Comparison of ENCODE assay signal across 10 mouse cellular contexts in genomic region chr12:110713784-110714183, GRCm38 (mm10). TPM values are rescaled to one million over a fixed set of nuclear protein-coding genes. Genes with fewer than 3 reads are reported as not detected.
A peak's percentile ranks its signal among the peaks of the same experiment; 100 is the strongest.
DNase-seq lines count a peak whose midpoint lies in the region; ATAC-seq and TF ChIP-seq lines count a peak whose summit lies in the region.
"Had no signal": no experiment of that assay in that cellular context is flagged by ENCODE, and none has a peak within 500 bp of the region (broad histone marks: within the 10 kb centered on the region; RNA-seq: fewer than 3 reads in every experiment).

No protein-coding gene starts in this region.

- no peak overlapping the region for H3K4me3 ChIP-seq in kidney, adult 2 months (ENCODE audit: insufficient read depth, low read depth, low read length)
- H3K4me3 ChIP-seq in bone marrow, adult 2 months (replicated peaks; ENCODE audit: control insufficient read depth, low read depth, low read length): no peak overlapping the region
- H3K4me3 ChIP-seq: liver, embryonic 15.5 days had no signal

- TF ChIP-seq CTCF in kidney, adult 2 months (conservative IDR thresholded peaks at IDR 0.05; ENCODE audit: insufficient read depth, insufficient read length, low read depth, low read length): 0 out of 2 replicates have a peak, but pooled peaks have one; percentile 26
- TF ChIP-seq CTCF in bone marrow, adult 2 months (IDR thresholded peaks at IDR 0.05; ENCODE audit: control insufficient read depth, insufficient read depth, low read length): peak; percentile 31; the same call in 1 of the 2 replicates

- no peak for ATAC-seq in activated CD4-positive, CD25-positive, alpha-beta regulatory T cell, adult 4 months

- no peaks in the 10 kb centered on the region for H3K36me3 ChIP-seq in kidney, adult 2 months (ENCODE audit: control insufficient read depth, insufficient read depth, low read length)
- H3K36me3 ChIP-seq: liver, embryonic 15.5 days had no signal

- H3K27me3 ChIP-seq in kidney, adult 2 months (replicated peaks; ENCODE audit: control insufficient read depth, insufficient read depth, low read length): no peaks in the 10 kb centered on the region

- no peaks in the 10 kb centered on the region for H3K4me1 ChIP-seq in kidney, adult 2 months (ENCODE audit: control insufficient read depth, insufficient read depth, low read length)
- H3K4me1 ChIP-seq in bone marrow, adult 2 months (ENCODE audit: control insufficient read depth, insufficient read depth, low read length): no peaks in the 10 kb centered on the region
- H3K4me1 ChIP-seq: liver, embryonic 15.5 days had no signal

- no peak for DNase-seq in kidney, adult 2 months
- no peak for DNase-seq in kidney, postnatal 14 days
- peak; percentile 36 for DNase-seq in testis, postnatal 10 days (ENCODE audit: low spot score)
- DNase-seq in testis, postnatal 14 days (ENCODE audit: low spot score): no peak
- DNase-seq in frontal cortex, postnatal 14 days (ENCODE audit: low spot score in 2 of 2): no peak
- DNase-seq: heart, postnatal 36 days; kidney, adult 8-10 months had no signal

- no peak overlapping the region for H3K27ac ChIP-seq in kidney, adult 2 months (ENCODE audit: insufficient read depth, low read depth, low read length)
- H3K27ac ChIP-seq in bone marrow, adult 2 months (ENCODE audit: control insufficient read depth, insufficient read depth, low read depth, low read length, poor library complexity): no peak overlapping the region
- H3K27ac ChIP-seq: liver, embryonic 15.5 days had no signal

- no peak for TF ChIP-seq POLR2A in kidney, adult 2 months (IDR thresholded peaks at IDR 0.05; ENCODE audit: low read depth, low read length)
- no peak for TF ChIP-seq POLR2A in bone marrow, adult 2 months (IDR thresholded peaks at IDR 0.05; ENCODE audit: borderline replicate concordance, control insufficient read depth, low read depth, low read length)

- WGBS in kidney, adult 2 months: 97% methylated on average over 6 of the region's 6 CpGs
- WGBS in bone marrow, adult 2 months: 90% methylated on average over 6 of the region's 6 CpGs

RNA-seq across cellular contexts. Expression of gene Hsp90aa1, which starts 11.3 kb away (rescaled TPM):
- 95.6 and 115 TPM in 2 replicates for polyA plus RNA-seq in kidney, adult 2 months (2012; rRNA removed)
- 294 and 808 TPM in 2 replicates for polyA plus RNA-seq in bone marrow, adult 2 months (2011; ENCODE audit: insufficient read depth, insufficient read length, low replicate concordance, missing spikeins)
- polyA plus RNA-seq in activated CD4-positive, CD25-positive, alpha-beta regulatory T cell, adult 4 months (2017; shearing (Covaris generic)): 100 to 1,000 TPM; 163 to 197 TPM

RNA-seq across cellular contexts. Expression of gene Wdr20, which starts 24.0 kb away (rescaled TPM):
- polyA plus RNA-seq in kidney, adult 2 months (2012; rRNA removed): 24.0 and 24.5 TPM in 2 replicates
- 7.8 and 16.6 TPM in 2 replicates for polyA plus RNA-seq in bone marrow, adult 2 months (2011; ENCODE audit: insufficient read depth, insufficient read length, low replicate concordance, missing spikeins)
- polyA plus RNA-seq in activated CD4-positive, CD25-positive, alpha-beta regulatory T cell, adult 4 months (2017; shearing (Covaris generic)): 10 to 100 TPM; 24.7 to 31.4 TPM

RNA-seq across cellular contexts. Expression of gene 1700001K19Rik, which starts 31.4 kb away (rescaled TPM):
- not detected in 2 replicates for polyA plus RNA-seq in kidney, adult 2 months (2012; rRNA removed)
- polyA plus RNA-seq in bone marrow, adult 2 months (2011; ENCODE audit: insufficient read depth, insufficient read length, low replicate concordance, missing spikeins): not detected in 2 replicates
- polyA plus RNA-seq in activated CD4-positive, CD25-positive, alpha-beta regulatory T cell, adult 4 months (2017; shearing (Covaris generic)): under 1 TPM in 1 of 2 experiments, not detected in 1; 0.58 TPM
- polyA plus RNA-seq: liver, embryonic 15.5 days had no signal
